Comparison of ENCODE assay signal across 9 mouse cellular contexts in the genomic region with DNA sequence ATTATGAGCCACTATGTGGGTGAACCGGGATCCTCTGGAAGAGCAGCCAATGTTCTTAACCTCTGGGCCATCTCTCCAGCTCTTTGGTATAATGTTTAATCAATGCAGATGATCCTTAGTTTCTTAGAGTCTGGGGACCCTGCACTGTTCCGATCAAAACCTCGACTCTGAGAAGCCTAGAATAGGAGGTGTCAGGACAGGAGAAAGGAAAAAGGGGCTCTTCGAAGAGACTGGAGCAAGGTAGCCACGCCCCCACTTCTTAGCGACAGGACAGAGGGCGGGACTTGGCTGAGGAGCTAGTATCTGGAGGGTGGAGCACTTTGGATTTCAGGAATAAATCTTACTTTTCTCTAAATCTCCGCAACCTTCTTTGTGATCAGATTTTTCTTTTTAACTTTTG. TPM values are rescaled to one million over a fixed set of nuclear protein-coding genes. Genes with fewer than 3 reads are reported as not detected.
DNase-seq lines count a peak whose midpoint lies in the region; ATAC-seq lines count a peak whose summit lies in the region.
"Had no signal": no experiment of that assay in that cellular context is flagged by ENCODE, and none has a peak within 500 bp of the region (broad histone marks: within the 10 kb centered on the region; RNA-seq: fewer than 3 reads in every experiment).

No protein-coding gene starts in this region.

- 10% methylated on average over 8 of the region's 8 CpGs for WGBS in intestine, embryonic 15.5 days
- 15% methylated on average over 8 of the region's 8 CpGs for WGBS in liver, embryonic 15.5 days (ENCODE audit: insufficient replicate concordance)

- peak overlapping the region; percentile 92 for H3K4me2 ChIP-seq in intestine, embryonic 15.5 days (replicated peaks)
- peak overlapping the region; percentile 59 for H3K4me2 ChIP-seq in liver, embryonic 15.5 days

- ATAC-seq in intestine, embryonic 15.5 days = 0 out of 2 replicates have a peak, but pooled peaks have one; percentile 24
- no peak for ATAC-seq in liver, embryonic 15.5 days (ENCODE audit: insufficient read depth)

- H3K9me3 ChIP-seq in intestine, embryonic 15.5 days = no peaks in the 10 kb centered on the region
- no peaks in the 10 kb centered on the region for H3K9me3 ChIP-seq in liver, embryonic 15.5 days (replicated peaks)

- H3K4me3 ChIP-seq in brown adipose tissue, adult 24 weeks (ENCODE audit: insufficient read depth, low read depth, low read length) = peak overlapping the region; percentile 11; the same call in 1 of the 2 replicates
- H3K4me3 ChIP-seq in intestine, embryonic 15.5 days (replicated peaks) = peak overlapping the region; percentile 72
- H3K4me3 ChIP-seq in liver, embryonic 15.5 days (replicated peaks) = peak overlapping the region; percentile 59

- H3K27me3 ChIP-seq in intestine, embryonic 15.5 days (replicated peaks) = no peaks in the 10 kb centered on the region
- H3K27me3 ChIP-seq in liver, embryonic 15.5 days = peaks cover 45% of the 10 kb centered on the region

- no peaks in the 10 kb centered on the region for H3K36me3 ChIP-seq in intestine, embryonic 15.5 days
- no peaks in the 10 kb centered on the region for H3K36me3 ChIP-seq in liver, embryonic 15.5 days (replicated peaks)

- peak; percentile 92 for DNase-seq in heart, adult 11 months
- DNase-seq in heart, adult 9 months (ENCODE audit: low spot score in 2 of 2) = no peak
- no peak for DNase-seq in layer of hippocampus, adult 9-10 months (ENCODE audit: low spot score)
- DNase-seq in right cerebral cortex, postnatal 36 days (ENCODE audit: low spot score in 2 of 2) = no peak
- no peak for DNase-seq in cerebellum, adult 9-11 months

- H3K27ac ChIP-seq in brown adipose tissue, adult 24 weeks (replicated peaks; ENCODE audit: low read depth, low read length) = no peak overlapping the region
- no peak overlapping the region for H3K27ac ChIP-seq in intestine, embryonic 15.5 days
- H3K27ac ChIP-seq in liver, embryonic 15.5 days (replicated peaks) = no peak overlapping the region

- H3K9ac ChIP-seq in intestine, embryonic 15.5 days = no peak overlapping the region
- H3K9ac ChIP-seq in liver, embryonic 15.5 days = no peak overlapping the region

- peaks cover 8% of the 10 kb centered on the region for H3K4me1 ChIP-seq in brown adipose tissue, adult 24 weeks (ENCODE audit: control insufficient read depth, insufficient read depth, insufficient read length, low read length)
- peaks cover 26% of the 10 kb centered on the region for H3K4me1 ChIP-seq in intestine, embryonic 15.5 days (replicated peaks)
- peaks cover 38% of the 10 kb centered on the region for H3K4me1 ChIP-seq in liver, embryonic 15.5 days (replicated peaks)

RNA-seq across cellular contexts. Expression of a gene that starts 1.0 kb away (rescaled TPM):
- 4.3 and 4.5 TPM in 2 replicates for polyA plus RNA-seq in brown adipose tissue, adult 24 weeks (2012; ENCODE audit: insufficient read depth, insufficient read length, missing spikeins)
- polyA plus RNA-seq in intestine, embryonic 15.5 days (2015; fragmentation: Nextera tagmentation; extraction: Ambion mirVana) = 20.0 and 21.6 TPM in 2 replicates
- 7.9 and 8.5 TPM in 2 replicates for polyA plus RNA-seq in liver, embryonic 15.5 days (2015; fragmentation: Nextera tagmentation; extraction: Ambion mirVana)

RNA-seq across cellular contexts. Expression of a gene that starts 37.0 kb away (rescaled TPM):
- polyA plus RNA-seq in brown adipose tissue, adult 24 weeks (2012; ENCODE audit: insufficient read depth, insufficient read length, missing spikeins) = 6.9 and 8.0 TPM in 2 replicates
- polyA plus RNA-seq in intestine, embryonic 15.5 days (2015; fragmentation: Nextera tagmentation; extraction: Ambion mirVana) = 0.33 and 0.46 TPM in 2 replicates
- 0.12 and 0.33 TPM in 2 replicates for polyA plus RNA-seq in liver, embryonic 15.5 days (2015; fragmentation: Nextera tagmentation; extraction: Ambion mirVana)

RNA-seq across cellular contexts. Expression of a gene that starts 42.1 kb away (rescaled TPM):
- 18.9 and 20.6 TPM in 2 replicates for polyA plus RNA-seq in brown adipose tissue, adult 24 weeks (2012; ENCODE audit: insufficient read depth, insufficient read length, missing spikeins)
- polyA plus RNA-seq in intestine, embryonic 15.5 days (2015; fragmentation: Nextera tagmentation; extraction: Ambion mirVana) = 37.5 and 38.9 TPM in 2 replicates
- polyA plus RNA-seq in liver, embryonic 15.5 days (2015; fragmentation: Nextera tagmentation; extraction: Ambion mirVana) = 12.9 and 13.1 TPM in 2 replicates

RNA-seq across cellular contexts. Expression of a gene that starts 58.2 kb away (rescaled TPM):
- 30.6 and 32.3 TPM in 2 replicates for polyA plus RNA-seq in brown adipose tissue, adult 24 weeks (2012; ENCODE audit: insufficient read depth, insufficient read length, missing spikeins)
- polyA plus RNA-seq in intestine, embryonic 15.5 days (2015; fragmentation: Nextera tagmentation; extraction: Ambion mirVana) = 7.6 and 9.7 TPM in 2 replicates
- polyA plus RNA-seq in liver, embryonic 15.5 days (2015; fragmentation: Nextera tagmentation; extraction: Ambion mirVana) = 0.09 TPM in 1 of 2 replicates, not detected in the other
- polyA plus RNA-seq: neural tube, embryonic 14.5 days had no signal

Comparison
In these comparisons a context has a peak if more than half of its experiments do, and no peak if none do; other contexts are left out.
1. H3K4me3 ChIP-seq: peak in every context shown above with its lines; median percentile 72 in intestine, embryonic 15.5 days; 59 in liver, embryonic 15.5 days; 11 in brown adipose tissue, adult 24 weeks.